Mouse (Mus musculus) liver, adult 2 months (tissue): ENCODE data around the gene Setdb1.

ENCODE experiments used
- CTCF ChIP-seq: fragments of 200-500 bp; IDR thresholded peaks from 2 replicates; pipeline ENCODE4 v1.5.1; 2011; ENCODE audit warnings: low read depth, low read length, control low read depth
- POLR2A ChIP-seq: fragments of 200-500 bp; IDR thresholded peaks from 2 replicates; pipeline ENCODE4 v1.6.1; 2011; ENCODE audit warnings: low read length, control low read depth; ENCODE audit not compliant: insufficient read depth; ENCODE audit errors: extremely low read depth

GRCm38 (mm10) chr3:95298018-95298417 is 59.0 kb downstream of the Setdb1 start:
- TF ChIP-seq POLR2A (no peak), CTCF (no peak)
